Mouse (Mus musculus) heart, postnatal 0 days (tissue): Measurements from ENCODE around the gene Slc16a9. TPM values are rescaled to one million over a fixed set of nuclear protein-coding genes. Genes with fewer than 3 reads are reported as not detected.

ENCODE experiments used
- ATAC-seq: fragments of 200-750 bp; cut with Nextera tagmentation; 2 replicates; pipeline ENCODE4 v1.8.0; 2017; ENCODE audit warnings: low read depth, moderate number of reproducible peaks, moderate library complexity; ENCODE audit not compliant: insufficient read depth
- DNase-seq: peaks from one replicate; pipeline ENCODE4 v3.0.0-alpha.2; 2016; ENCODE audit warnings: low spot score
- H3K27ac ChIP-seq: fragments of 300-500 bp; sonication (generic); 2 replicates; pipeline ENCODE4 v1.5.1; 2014; ENCODE audit warnings: low read depth, mild to moderate bottlenecking
- H3K27me3 ChIP-seq: fragments of 300-500 bp; sonication (generic); 2 replicates; pipeline ENCODE4 v1.6.1; 2014; ENCODE audit warnings: low read length, mixed read lengths; ENCODE audit not compliant: control insufficient read depth, insufficient read depth
- H3K36me3 ChIP-seq: fragments of 300-500 bp; sonication (generic); replicated peaks from 2 replicates; pipeline ENCODE4 v1.6.1; 2014; ENCODE audit warnings: low read length, mixed read lengths; ENCODE audit not compliant: control insufficient read depth, insufficient read depth
- H3K4me1 ChIP-seq: fragments of 300-500 bp; sonication (generic); 2 replicates; pipeline ENCODE4 v1.6.1; 2014; ENCODE audit warnings: antibody characterized with exemption; ENCODE audit not compliant: control insufficient read depth, insufficient read depth
- H3K4me2 ChIP-seq: fragments of 300-500 bp; sonication (generic); 2 replicates; pipeline ENCODE4 v1.6.1; 2014; ENCODE audit warnings: low read depth, mild to moderate bottlenecking, low read length, moderate library complexity
- H3K4me3 ChIP-seq: fragments of 300-500 bp; sonication (generic); 2 replicates; pipeline ENCODE4 v1.5.1; 2014; ENCODE audit warnings: low read depth, low read length
- H3K9ac ChIP-seq: fragments of 300-500 bp; sonication (generic); replicated peaks from 2 replicates; pipeline ENCODE4 v1.6.1; 2014; ENCODE audit warnings: low read depth, low read length, mixed read lengths
- H3K9me3 ChIP-seq: fragments of 300-500 bp; sonication (generic); replicated peaks from 2 replicates; pipeline ENCODE4 v1.6.1; 2016; ENCODE audit warnings: low read length; ENCODE audit not compliant: control insufficient read depth
- CTCF ChIP-seq: IDR thresholded peaks from 2 replicates; pipeline ENCODE4 v1.5.1; 2016; ENCODE audit warnings: antibody characterized with exemption, control low read depth, low read depth
- EP300 ChIP-seq: IDR thresholded peaks from 2 replicates; pipeline ENCODE4 v1.6.1; 2016; ENCODE audit warnings: antibody characterized with exemption, low read depth
- WGBS: fragments of 180-500 bp; shearing (Covaris S2); extraction: QIAGEN DNeasy Blood & Tissue Kit; methylation state at CpG from one replicate; pipeline ENCODE4 v1.1.7; 2014; 5-methylcytosine and 5-hydroxymethylcytosine counted together
- polyA plus RNA-seq: library from polyadenylated mRNA; unstranded; fragments of >200 nt; fragmentation: Nextera tagmentation; extraction: Ambion mirVana; gene quantifications from 2 replicates; pipeline ENCODE4 v1.2.1, GENCODE M21; 2015
- total RNA-seq: library from RNA; depleted of rRNA; stranded (reverse); fragments of >200 nt; gene quantifications from 2 replicates; pipeline ENCODE4 v1.2.3, GENCODE M21; 2014; ENCODE audit warnings: low replicate concordance

The Slc16a9 gene
- total and polyA plus RNA-seq, 2 experiments from 2014 or later: 0.86 to 1.6 TPM

DNA sequence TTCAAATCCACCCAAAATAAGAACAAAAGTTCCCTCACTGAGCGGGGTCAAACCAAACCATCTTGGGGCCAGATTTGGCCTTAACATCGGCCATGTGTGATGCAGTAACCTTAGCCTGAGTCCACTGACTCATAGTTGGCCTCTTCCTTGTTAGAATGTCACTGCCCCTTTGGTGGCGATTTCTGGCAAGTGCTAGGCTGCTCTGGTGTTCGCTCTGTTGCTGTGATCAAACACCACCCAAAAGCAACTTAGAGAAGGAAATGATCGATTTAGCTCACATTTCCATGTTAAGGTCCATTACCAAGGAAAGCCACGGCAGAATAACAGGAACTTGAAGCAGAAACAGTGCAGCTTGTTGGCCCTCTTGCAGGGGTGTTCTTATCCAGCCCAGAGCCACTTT lies 5.9 kb downstream of the Slc16a9 start:
- TF ChIP-seq EP300 (no peak), CTCF (no peak)
- DNase-seq (no peak), ATAC-seq (no peak)
- WGBS: 71% methylated on average over 6 of the region's 6 CpGs
- H3K36me3 ChIP-seq: no peaks in the 10 kb centered on the region
- no peaks in the 10 kb centered on the region for H3K4me1 ChIP-seq
- peaks cover 12% of the 10 kb centered on the region for H3K27me3 ChIP-seq
- H3K4me3 ChIP-seq: no peak overlapping the region
- H3K9ac ChIP-seq: no peak overlapping the region
- H3K9me3 ChIP-seq: no peaks in the 10 kb centered on the region
- no peak overlapping the region for H3K27ac ChIP-seq
- no peak overlapping the region for H3K4me2 ChIP-seq

DNA sequence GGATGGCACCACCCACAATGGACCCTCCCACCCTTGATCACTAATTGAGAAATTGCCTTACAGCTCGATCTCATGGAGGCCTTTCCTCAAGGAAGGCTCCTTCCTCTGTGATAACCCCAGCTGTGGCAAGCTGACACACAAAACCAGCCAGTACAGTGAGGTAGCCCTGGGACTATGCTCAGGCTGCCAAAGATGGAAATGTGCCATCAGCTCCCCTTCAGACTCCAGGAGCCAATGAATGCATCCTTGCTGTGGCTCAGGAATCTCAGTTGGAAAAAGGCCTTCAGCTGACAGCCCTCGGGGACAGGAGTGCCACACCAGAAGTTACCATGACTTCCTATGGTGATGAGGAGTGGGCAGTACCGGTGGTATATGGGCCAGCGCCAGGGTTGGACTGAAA lies 9.8 kb downstream of the Slc16a9 start:
- Histone ChIP-seq H3K4me1 (no peaks in the 10 kb centered on the region), H3K9me3 (no peaks in the 10 kb centered on the region), H3K36me3 (no peaks in the 10 kb centered on the region), H3K9ac (no peak overlapping the region), H3K27me3 (no peaks in the 10 kb centered on the region), H3K4me2 (no peak overlapping the region), H3K27ac (no peak overlapping the region), H3K4me3 (no peak overlapping the region)
- TF ChIP-seq CTCF (no peak), EP300 (no peak)
- DNase-seq (no peak), ATAC-seq (no peak)
- 66% methylated on average over 4 of the region's 4 CpGs for WGBS

DNA sequence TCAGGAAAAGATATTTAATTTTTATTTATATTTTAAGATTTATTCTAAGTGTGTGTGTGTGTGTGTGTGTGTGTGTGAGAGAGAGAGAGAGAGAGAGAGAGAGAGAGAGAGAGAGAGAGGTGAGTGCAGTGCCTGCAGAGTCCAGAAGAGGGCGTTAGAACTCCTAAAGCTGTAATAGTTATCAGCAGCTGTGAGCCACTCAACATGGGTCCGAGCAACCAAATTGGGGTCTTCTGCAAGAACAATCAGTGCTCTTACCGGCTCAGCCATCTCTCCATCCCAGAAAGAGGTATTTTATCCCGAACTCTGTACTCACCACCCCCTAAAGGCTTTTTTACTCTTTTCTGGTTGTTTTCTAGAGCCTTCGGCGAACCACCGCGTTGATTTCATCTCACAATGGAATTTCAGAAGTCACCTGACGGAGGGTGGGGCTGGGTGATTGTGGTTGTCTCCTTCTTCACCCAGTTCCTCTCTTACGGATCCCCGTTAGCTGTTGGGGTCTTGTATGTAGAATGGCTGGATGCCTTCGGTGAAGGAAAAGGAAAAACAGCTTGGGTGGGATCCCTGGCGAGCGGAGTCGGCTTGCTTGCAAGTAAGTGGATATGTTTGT lies 10.8 kb downstream of the Slc16a9 start:
- DNase-seq (no peak), ATAC-seq (no peak)
- no peak overlapping the region for H3K4me2 ChIP-seq
- H3K9ac ChIP-seq: no peak overlapping the region
- no peaks in the 10 kb centered on the region for H3K36me3 ChIP-seq
- H3K4me3 ChIP-seq: no peak overlapping the region
- 84% methylated on average over 15 of the region's 15 CpGs for WGBS
- no peaks in the 10 kb centered on the region for H3K9me3 ChIP-seq
- no peaks in the 10 kb centered on the region for H3K27me3 ChIP-seq
- no peak overlapping the region for H3K27ac ChIP-seq
- TF ChIP-seq CTCF (no peak), EP300 (no peak)
- no peaks in the 10 kb centered on the region for H3K4me1 ChIP-seq

- Histone ChIP-seq H3K27me3 (no peaks in the 10 kb centered on the region), H3K4me3 (no peak overlapping the region), H3K4me1 (no peaks in the 10 kb centered on the region), H3K36me3 (no peaks in the 10 kb centered on the region), H3K27ac (no peak overlapping the region), H3K9me3 (no peaks in the 10 kb centered on the region), H3K9ac (no peak overlapping the region), H3K4me2 (no peak overlapping the region)
- TF ChIP-seq CTCF: no peak
- no peak for TF ChIP-seq EP300
- ATAC-seq: no peak
- no peak for DNase-seq
- WGBS: 65% methylated on average over 4 of the region's 4 CpGs
Observed at GRCm38 (mm10) chr10:70257029-70257428, 12.1 kb downstream of the Slc16a9 start.

- H3K27me3 ChIP-seq: no peaks in the 10 kb centered on the region
- no peak overlapping the region for H3K27ac ChIP-seq
- 83% methylated on average over 4 of the region's 4 CpGs for WGBS
- H3K9ac ChIP-seq: no peak overlapping the region
- no peaks in the 10 kb centered on the region for H3K4me1 ChIP-seq
- H3K4me3 ChIP-seq: no peak overlapping the region
- H3K36me3 ChIP-seq: no peaks in the 10 kb centered on the region
- H3K4me2 ChIP-seq: no peak overlapping the region
- H3K9me3 ChIP-seq: no peaks in the 10 kb centered on the region
- no peak for TF ChIP-seq CTCF
- TF ChIP-seq EP300: no peak
- ATAC-seq (no peak), DNase-seq (no peak)
Observed at GRCm38 (mm10) chr10:70260904-70261303, 16.0 kb downstream of the Slc16a9 start.

DNA sequence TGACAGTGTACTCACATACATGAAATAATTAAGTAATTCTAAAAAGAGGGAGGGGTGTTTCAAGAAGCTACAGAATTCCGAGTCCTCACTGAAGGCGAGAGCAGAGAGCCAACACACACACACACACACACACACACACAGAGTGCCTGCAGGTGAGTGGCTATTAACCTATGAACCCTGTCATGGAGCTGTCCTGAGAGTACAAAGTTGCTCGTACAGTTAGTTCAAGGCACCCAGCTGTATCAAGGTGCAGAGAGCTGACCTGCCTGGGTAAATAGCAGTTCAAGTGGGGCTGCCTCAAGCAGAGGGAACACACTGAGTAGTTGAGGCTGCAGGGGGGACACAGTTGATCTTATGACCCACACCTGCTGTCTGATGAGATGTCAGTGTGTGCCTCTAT lies 17.2 kb downstream of the Slc16a9 start:
- WGBS: 84% methylated on average over 3 of the region's 3 CpGs
- H3K27me3 ChIP-seq: no peaks in the 10 kb centered on the region
- TF ChIP-seq CTCF (no peak), EP300 (no peak)
- no peaks in the 10 kb centered on the region for H3K9me3 ChIP-seq
- H3K4me3 ChIP-seq: no peak overlapping the region
- no peak overlapping the region for H3K4me2 ChIP-seq
- H3K9ac ChIP-seq: no peak overlapping the region
- ATAC-seq: no peak
- H3K36me3 ChIP-seq: no peaks in the 10 kb centered on the region
- DNase-seq: no peak
- no peak overlapping the region for H3K27ac ChIP-seq
- H3K4me1 ChIP-seq: no peaks in the 10 kb centered on the region
